Mouse (Mus musculus): ENCODE measurements around the gene Polr2e. TPM values are rescaled to one million over a fixed set of nuclear protein-coding genes. Genes with fewer than 3 reads are reported as not detected.

Gene Polr2e
- total and polyA plus RNA-seq, 3 experiments, result 105 to 194 (median 127) TPM

- Histone ChIP-seq H3K9ac (ENCODE audit: insufficient read depth, low read depth) (no peak overlapping the region), H3K36me3 (replicated peaks in 1 of 2; ENCODE audit: control insufficient read depth in 1 of 2, insufficient read depth in 1 of 2, low read length in 1 of 2) (peaks cover 57 to 94% of the 10 kb centered on the region in 2 experiments), H3K4me3 (replicated peaks in 1 of 3; ENCODE audit: low read depth in 2 of 3, low read length in 2 of 3, poor library complexity in 1 of 3) (no peak overlapping the region)
Measured at GRCm38 (mm10) chr10:80080396-80081070, 40.9 kb upstream of the Polr2e start.

GRCm38 (mm10) chr10:80078366-80078765, 38.8 kb upstream of the Polr2e start:
- no peaks in the 10 kb centered on the region for H3K27me3 ChIP-seq (replicated peaks)
- TF ChIP-seq EP300 (IDR thresholded peaks at IDR 0.05; ENCODE audit: low read length), result no peak
- TF ChIP-seq KAT2A (IDR thresholded peaks at IDR 0.05; ENCODE audit: insufficient replicate concordance, low read length), result no peak
- no peak for TF ChIP-seq ZMIZ1 (IDR thresholded peaks at IDR 0.05; ENCODE audit: low read depth, low read length)
- no peak for TF ChIP-seq ETS1 (conservative IDR thresholded peaks at IDR 0.05; ENCODE audit: low read depth, low read length)
- TF ChIP-seq HCFC1 (IDR thresholded peaks at IDR 0.05; ENCODE audit: low read depth, low read length), result no peak
- no peak for TF ChIP-seq POLR2AphosphoS2 (IDR thresholded peaks at IDR 0.05; ENCODE audit: low read depth, low read length)
- no peak for TF ChIP-seq POLR2A (IDR thresholded peaks at IDR 0.05; ENCODE audit: low read depth, low read length)
- no peak for TF ChIP-seq MAX (IDR thresholded peaks at IDR 0.05; ENCODE audit: low read length)
- TF ChIP-seq RAD21 (IDR thresholded peaks at IDR 0.05; ENCODE audit: low read depth, low read length), result no peak
- no peak for TF ChIP-seq PAX5 (IDR thresholded peaks at IDR 0.05; ENCODE audit: low read length)
- TF ChIP-seq USF1 (IDR thresholded peaks at IDR 0.05; ENCODE audit: low read depth, low read length), result no peak
- no peak for TF ChIP-seq CHD2 (IDR thresholded peaks at IDR 0.05; ENCODE audit: low read length)
- no peak for TF ChIP-seq MYC (IDR thresholded peaks at IDR 0.05; ENCODE audit: low read depth, low read length)
- no peak for TF ChIP-seq GABPA (IDR thresholded peaks at IDR 0.05; ENCODE audit: insufficient replicate concordance, low read depth, low read length)
- TF ChIP-seq MAZ (IDR thresholded peaks at IDR 0.05; ENCODE audit: low read depth, low read length), result no peak
- TF ChIP-seq UBTF (IDR thresholded peaks at IDR 0.05; ENCODE audit: low read depth, low read length), result no peak
- no peak for TF ChIP-seq SMC3 (IDR thresholded peaks at IDR 0.05; ENCODE audit: low read depth, low read length)
- dilution Hi-C loops (cut with MboI; ENCODE audit: extremely low pct_ligation_motif_present, extremely low pct_unique_long_range_greater_than_20kb, low sequenced_read_pairs), result no loop called here
- in situ Hi-C loops (cut with MboI; ENCODE audit: low pct_ligation_motif_present, low pct_unique_long_range_greater_than_20kb, low sequenced_read_pairs), result no loop called here
- no peaks in the 10 kb centered on the region for H3K79me2 ChIP-seq (replicated peaks; ENCODE audit: control insufficient read depth, extremely low read depth, insufficient read depth, poor library complexity, severe bottlenecking)
- peaks cover 40 to 72% of the 10 kb centered on the region in 2 experiments for H3K36me3 ChIP-seq (replicated peaks in 1 of 2; ENCODE audit: control insufficient read depth in 1 of 2, insufficient read depth in 1 of 2, low read length in 1 of 2)
- no peak overlapping the region for H3K9ac ChIP-seq (ENCODE audit: insufficient read depth, low read depth)
- DNase-seq (ENCODE audit: extremely low read depth), result no peak
- no peaks in the 10 kb centered on the region for H3K9me3 ChIP-seq (replicated peaks; ENCODE audit: low read length)
- H3K4me2 ChIP-seq (ENCODE audit: insufficient read depth, low read depth, poor library complexity, severe bottlenecking), result no peak overlapping the region
- H3K4me1 ChIP-seq (ENCODE audit: control insufficient read depth in 1 of 2, insufficient read depth in 2 of 2), result peaks cover 45 to 86% of the 10 kb centered on the region in 2 experiments
- H3K27ac ChIP-seq (ENCODE audit: insufficient read depth, low read depth), result no peak overlapping the region
- no peak overlapping the region for H3K4me3 ChIP-seq (replicated peaks in 1 of 3; ENCODE audit: low read depth in 2 of 3, low read length in 2 of 3, poor library complexity in 1 of 3)

More at GRCm38 (mm10) chr10:80080396-80081070, 40.9 kb upstream of the Polr2e start:
- Histone ChIP-seq H3K27me3 (replicated peaks) (no peaks in the 10 kb centered on the region), H3K79me2 (replicated peaks; ENCODE audit: control insufficient read depth, extremely low read depth, insufficient read depth, poor library complexity, severe bottlenecking) (no peaks in the 10 kb centered on the region), H3K4me2 (ENCODE audit: insufficient read depth, low read depth, poor library complexity, severe bottlenecking) (no peak overlapping the region), H3K9me3 (replicated peaks; ENCODE audit: low read length) (no peaks in the 10 kb centered on the region), H3K4me1 (ENCODE audit: control insufficient read depth in 1 of 2, insufficient read depth in 2 of 2) (peaks cover 36 to 76% of the 10 kb centered on the region in 2 experiments), H3K27ac (ENCODE audit: insufficient read depth, low read depth) (no peak overlapping the region)
- no peak for TF ChIP-seq CTCF (conservative IDR thresholded peaks at IDR 0.05 in 1 of 2, IDR thresholded peaks at IDR 0.05 in 1 of 2; ENCODE audit: low read depth in 2 of 2, low read length in 2 of 2)
- no peak for TF ChIP-seq UBTF (IDR thresholded peaks at IDR 0.05; ENCODE audit: low read depth, low read length)
- TF ChIP-seq KAT2A (IDR thresholded peaks at IDR 0.05; ENCODE audit: insufficient replicate concordance, low read length), result no peak
- no peak for TF ChIP-seq JUND (conservative IDR thresholded peaks at IDR 0.05; ENCODE audit: low read depth, low read length)
- no peak for TF ChIP-seq ZNF384 (IDR thresholded peaks at IDR 0.05; ENCODE audit: low read depth, low read length)
- TF ChIP-seq CHD2 (IDR thresholded peaks at IDR 0.05; ENCODE audit: low read length), result no peak
- DNase-seq (ENCODE audit: extremely low read depth), result no peak
- in situ Hi-C loops (cut with MboI; ENCODE audit: low pct_ligation_motif_present, low pct_unique_long_range_greater_than_20kb, low sequenced_read_pairs), result no loop called here
- dilution Hi-C loops (cut with MboI; ENCODE audit: extremely low pct_ligation_motif_present, extremely low pct_unique_long_range_greater_than_20kb, low sequenced_read_pairs), result no loop called here
